In the genomic region with DNA sequence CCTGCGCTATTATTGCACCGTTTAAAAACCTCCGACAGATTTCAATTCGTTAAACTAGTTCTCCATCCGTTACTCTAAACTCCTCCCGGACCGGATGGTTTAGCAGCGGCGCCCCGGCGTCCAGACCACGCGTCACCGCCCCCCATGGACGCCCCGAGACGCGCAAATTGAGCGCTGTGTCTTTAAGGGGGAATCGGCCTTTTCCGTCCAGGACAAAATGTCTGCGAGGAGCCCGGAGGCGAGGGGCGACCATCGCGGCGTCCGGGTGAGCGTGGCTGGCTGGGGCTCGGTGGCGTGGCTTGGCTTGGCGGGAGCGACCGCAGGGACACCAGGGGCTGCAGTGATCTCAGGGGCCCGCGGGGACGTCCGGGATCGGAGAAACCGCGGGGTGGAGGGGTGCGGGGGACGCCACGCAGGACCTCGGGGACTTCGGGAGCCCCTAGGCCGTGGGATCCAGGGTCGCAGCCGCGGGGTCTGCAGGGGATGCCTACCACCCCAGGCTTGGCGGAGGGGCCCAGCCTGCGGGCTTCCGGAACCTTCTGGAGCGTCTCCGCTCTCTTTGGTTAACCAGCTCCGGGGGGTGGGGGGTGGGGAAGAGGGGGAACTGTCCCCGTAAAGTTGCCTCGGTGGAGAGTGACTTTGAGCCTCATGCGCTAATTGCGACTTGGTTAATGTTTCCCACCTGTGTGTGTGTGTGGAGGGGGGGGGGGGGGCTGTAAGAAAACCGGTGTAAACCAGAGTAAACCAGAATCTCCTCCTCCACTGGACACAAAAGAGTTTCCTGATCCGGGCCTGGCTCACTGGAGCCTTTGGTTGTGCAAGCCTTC, we compare ENCODE assay signal across 8 mouse cellular contexts. TPM values are rescaled to one million over a fixed set of nuclear protein-coding genes. Genes with fewer than 3 reads are reported as not detected.
DNase-seq lines count a peak whose midpoint lies in the region; ATAC-seq and TF ChIP-seq lines count a peak whose summit lies in the region.

No protein-coding gene starts in this region.

- TF ChIP-seq CTCF in Patski (IDR thresholded peaks at IDR 0.05): no peak

- peak overlapping the region; percentile 96 for H3K27ac ChIP-seq in hindbrain, embryonic 16.5 days (ENCODE audit: low read depth, low read length)

- in situ Hi-C loops in Patski (cut with MboI; ENCODE audit: low pct_unique_long_range_greater_than_20kb): no loop called here

- H3K9me3 ChIP-seq in hindbrain, embryonic 16.5 days (ENCODE audit: control insufficient read depth, low read length): no peaks in the 10 kb centered on the region

- POLR2A ChIA-PET in Patski (lab: Charles Lee): interaction anchor here (0.6 to 1.9 kb wide), 9 partner anchors 13 to 358 kb away, joined by 3 to 6 read pairs (median 4); no protein-coding TSS in a partner anchor

- DNase-seq in Patski (ENCODE audit: low read depth, low spot score): no peak
- peak; percentile 76 for DNase-seq in cerebellum, adult 9-11 months
- peak; percentile 6 to 22 for DNase-seq in gastrocnemius, adult 8-10 months (ENCODE audit: low spot score in 2 of 2)
- peak; percentile 73 to 79 for DNase-seq in left cerebral cortex, postnatal 14 days (ENCODE audit: low spot score in 2 of 2)
- DNase-seq in right cerebral cortex, postnatal 4 days: peak; percentile 76

- intact Hi-C loops in left cerebral cortex, postnatal 14 days (cut with DNase I): loop anchor here (2.0 kb wide), 1 partner anchor 22 kb away; no protein-coding TSS in a partner anchor

- WGBS in hindbrain, embryonic 16.5 days: under 1% methylated on average over 54 of the region's 63 CpGs

- H3K4me1 ChIP-seq in hindbrain, embryonic 16.5 days (ENCODE audit: control insufficient read depth, insufficient read depth, low read depth, low read length): peaks cover 20% of the 10 kb centered on the region

- ATAC-seq in Patski: peak; percentile 52
- peak; percentile 77 for ATAC-seq in hindbrain, embryonic 16.5 days
- peak; percentile 38 for ATAC-seq in megakaryocyte-erythroid progenitor cell, adult 5-6 weeks (replicated peaks; ENCODE audit: low FRiP score, low TSS enrichment, poor library complexity, severe bottlenecking)
- ATAC-seq in erythroid progenitor cell, adult 5-6 weeks (replicated peaks; ENCODE audit: low FRiP score, poor library complexity, severe bottlenecking): no peak

- H3K27me3 ChIP-seq in Patski: no peaks in the 10 kb centered on the region
- H3K27me3 ChIP-seq in hindbrain, embryonic 16.5 days (replicated peaks; ENCODE audit: control insufficient read depth, insufficient read depth, low read length): no peaks in the 10 kb centered on the region

- H3K9ac ChIP-seq in hindbrain, embryonic 16.5 days (ENCODE audit: low read depth, low read length): peak overlapping the region; percentile 99

- peak overlapping the region; percentile 80 for H3K4me2 ChIP-seq in hindbrain, embryonic 16.5 days (ENCODE audit: low read length)

- CTCF ChIA-PET in Patski (lab: Charles Lee): interaction anchor here (0.8 to 1.2 kb wide), 6 partner anchors 11 to 26 kb away, joined by 3 to 5 read pairs (median 3); no protein-coding TSS in a partner anchor

- H3K4me3 ChIP-seq in hindbrain, embryonic 16.5 days (ENCODE audit: low read length): peak overlapping the region; percentile 97

- no peaks in the 10 kb centered on the region for H3K36me3 ChIP-seq in hindbrain, embryonic 16.5 days (ENCODE audit: control insufficient read depth, insufficient read depth, low read length)

RNA-seq across cellular contexts. Expression of a gene that starts 1.9 kb away (rescaled TPM):
- 47.2 TPM for polyA plus RNA-seq in Patski (2021)
- total RNA-seq in gastrocnemius, adult 8-10 months (2022): 1 to 10 TPM; 3.2 to 5.3 (median 4.2) TPM
- polyA plus RNA-seq in hindbrain, embryonic 16.5 days (2015; fragmentation: Nextera tagmentation; extraction: Ambion mirVana): 33.1 and 34.1 TPM in 2 replicates
- 10 to 100 TPM; 16.7 to 17.3 TPM for total RNA-seq in left cerebral cortex, postnatal 14 days (2021)
- total RNA-seq in megakaryocyte-erythroid progenitor cell, adult 5-6 weeks (2014; fragmentation: Nextera tagmentation): 13.3 and 15.1 TPM in 2 replicates
- total RNA-seq in megakaryocyte-erythroid progenitor cell, adult 5-6 weeks (2017): 0.76 and 2.6 TPM in 2 replicates
- 4.0 and 14.3 TPM in 2 replicates for total RNA-seq in erythroid progenitor cell, adult 5-6 weeks (2015; ENCODE audit: low replicate concordance)
- not detected in 2 replicates for total RNA-seq in erythroid progenitor cell, adult 5-6 weeks (2017; ENCODE audit: low replicate concordance)

RNA-seq across cellular contexts. Expression of a gene that starts 49.9 kb away (rescaled TPM):
- 46.6 TPM for polyA plus RNA-seq in Patski (2021)
- 10 to 100 TPM; 15.6 to 19.1 (median 17.5) TPM for total RNA-seq in gastrocnemius, adult 8-10 months (2022)
- 31.4 and 33.0 TPM in 2 replicates for polyA plus RNA-seq in hindbrain, embryonic 16.5 days (2015; fragmentation: Nextera tagmentation; extraction: Ambion mirVana)
- total RNA-seq in left cerebral cortex, postnatal 14 days (2021): 10 to 100 TPM; 44.4 to 47.0 TPM
- 53.1 and 58.0 TPM in 2 replicates for total RNA-seq in megakaryocyte-erythroid progenitor cell, adult 5-6 weeks (2014; fragmentation: Nextera tagmentation)
- 69.0 and 72.8 TPM in 2 replicates for total RNA-seq in megakaryocyte-erythroid progenitor cell, adult 5-6 weeks (2017)
- total RNA-seq in erythroid progenitor cell, adult 5-6 weeks (2015; ENCODE audit: low replicate concordance): 14.3 and 15.1 TPM in 2 replicates
- 22.2 and 25.8 TPM in 2 replicates for total RNA-seq in erythroid progenitor cell, adult 5-6 weeks (2017; ENCODE audit: low replicate concordance)
